Mouse (Mus musculus) telencephalon, adult 2 months (tissue): ENCODE measurements around the gene Exosc1.
"Not testable (repeated sequence)": the region's sequence is repeated elsewhere in the genome, so short reads cannot be mapped to it uniquely, and the experiment has no call there.

ENCODE experiments used
- DNase-seq: peaks from one replicate; pipeline ENCODE4 v3.0.0-alpha.2; 2011; ENCODE audit warnings: low read depth, low spot score

The Exosc1 gene

GRCm38 (mm10) chr19:41933179-41934086 lies at the start of gene Exosc1, which contains the start of gene Zdhhc16:
Gene Exosc1 (minus strand): TSS chr19:41933423.
Gene Zdhhc16 (plus strand): TSS chr19:41933480.
- DNase-seq, result peak; percentile 98

GRCm38 (mm10) chr19:41982791-41983150 lies 49.5 kb upstream of the Exosc1 start:
- no peak for DNase-seq

- no peak for DNase-seq
These were observed 48.9 kb upstream of the Exosc1 start for GRCm38 (mm10) chr19:41981931-41982790.

- DNase-seq, result no peak
These were observed 48.3 kb upstream of the Exosc1 start, which contains the start of gene Ubtd1 for GRCm38 (mm10) chr19:41981595-41981927. Gene Ubtd1 (plus strand): TSS chr19:41981763.

GRCm38 (mm10) chr19:41980819-41981594 lies 47.8 kb upstream of the Exosc1 start, which contains the start of gene Mms19:
Gene Mms19 (minus strand): TSS chr19:41981157.
- DNase-seq, result peak; percentile 97

- DNase-seq, result no peak
These were observed 47.2 kb upstream of the Exosc1 start for GRCm38 (mm10) chr19:41980422-41980818.

GRCm38 (mm10) chr19:41973891-41974794 lies 40.9 kb upstream of the Exosc1 start:
- peak; percentile 61 for DNase-seq

GRCm38 (mm10) chr19:41969618-41970017 lies 36.4 kb upstream of the Exosc1 start:
- DNase-seq, result no peak

- DNase-seq, result peak; percentile 15
These were observed 20.4 kb upstream of the Exosc1 start for GRCm38 (mm10) chr19:41953574-41953973.

- no peak for DNase-seq
These were observed 19.1 kb upstream of the Exosc1 start for GRCm38 (mm10) chr19:41952287-41952686.

- no peak for DNase-seq
These were observed 10.6 kb upstream of the Exosc1 start for GRCm38 (mm10) chr19:41943841-41944240.

GRCm38 (mm10) chr19:41938539-41938938 lies 5.3 kb upstream of the Exosc1 start:
- DNase-seq, result no peak

GRCm38 (mm10) chr19:41935921-41936320 lies 2.7 kb upstream of the Exosc1 start:
- DNase-seq, result no peak

- no peak for DNase-seq
These were observed 901 bp upstream of the Exosc1 start for GRCm38 (mm10) chr19:41934124-41934523.

- DNase-seq, result peak; percentile 31
These were observed 537 bp downstream of the Exosc1 start for GRCm38 (mm10) chr19:41932686-41933085.

GRCm38 (mm10) chr19:41920412-41921067 lies 12.7 kb downstream of the Exosc1 start:
- no peak for DNase-seq

GRCm38 (mm10) chr19:41919471-41919870 lies 13.8 kb downstream of the Exosc1 start:
- no peak for DNase-seq

GRCm38 (mm10) chr19:41916853-41917252 lies 16.4 kb downstream of the Exosc1 start:
- no peak for DNase-seq

GRCm38 (mm10) chr19:41915294-41915693 lies 17.9 kb downstream of the Exosc1 start:
- DNase-seq, result no peak

GRCm38 (mm10) chr19:41914592-41914882 lies 18.7 kb downstream of the Exosc1 start:
- DNase-seq, result not testable (repeated sequence)
